Mouse (Mus musculus) forebrain, embryonic 10.5 days (tissue): ENCODE measurements around the gene Inpp1. TPM values are rescaled to one million over a fixed set of nuclear protein-coding genes. Genes with fewer than 3 reads are reported as not detected.

Experiments used
- DNase-seq: peaks from one replicate; pipeline ENCODE4 v3.0.0-alpha.2; 2017; ENCODE audit warnings: low spot score; ENCODE audit errors: extremely low spot score
- H3K27ac ChIP-seq: fragments of 300-500 bp; sonication (generic); 2 replicates; pipeline ENCODE4 v1.5.1; 2016; ENCODE audit warnings: mild to moderate bottlenecking
- H3K27me3 ChIP-seq: fragments of 300-500 bp; sonication (generic); 2 replicates; pipeline ENCODE4 v1.6.1; 2016; ENCODE audit warnings: mild to moderate bottlenecking; ENCODE audit not compliant: poor library complexity, severe bottlenecking
- H3K36me3 ChIP-seq: fragments of 300-500 bp; sonication (generic); replicated peaks from 2 replicates; pipeline ENCODE4 v1.6.1; 2016; ENCODE audit warnings: mild to moderate bottlenecking, moderate library complexity
- H3K4me1 ChIP-seq: fragments of 300-500 bp; sonication (generic); 2 replicates; pipeline ENCODE4 v1.6.1; 2016
- H3K4me3 ChIP-seq: fragments of 300-500 bp; sonication (generic); 2 replicates; pipeline ENCODE4 v1.5.1; 2016; ENCODE audit warnings: mild to moderate bottlenecking, moderate library complexity
- H3K9me3 ChIP-seq: fragments of 300-500 bp; sonication (generic); 2 replicates; pipeline ENCODE4 v1.6.1; 2016; ENCODE audit warnings: mild to moderate bottlenecking, moderate library complexity
- WGBS: fragments of 180-500 bp; shearing (Covaris S2); methylation state at CpG from one replicate; pipeline ENCODE4 v1.1.7; 2016; 5-methylcytosine and 5-hydroxymethylcytosine counted together
- polyA plus RNA-seq: library from polyadenylated mRNA; unstranded; fragments of >200 nt; fragmentation: Nextera tagmentation; extraction: Ambion mirVana; gene quantifications from 2 replicates; pipeline ENCODE4 v1.2.1, GENCODE M21; 2016

Inpp1 gene
- polyA plus RNA-seq, 1 experiment from 2014 or later = 12.3 TPM

DNA sequence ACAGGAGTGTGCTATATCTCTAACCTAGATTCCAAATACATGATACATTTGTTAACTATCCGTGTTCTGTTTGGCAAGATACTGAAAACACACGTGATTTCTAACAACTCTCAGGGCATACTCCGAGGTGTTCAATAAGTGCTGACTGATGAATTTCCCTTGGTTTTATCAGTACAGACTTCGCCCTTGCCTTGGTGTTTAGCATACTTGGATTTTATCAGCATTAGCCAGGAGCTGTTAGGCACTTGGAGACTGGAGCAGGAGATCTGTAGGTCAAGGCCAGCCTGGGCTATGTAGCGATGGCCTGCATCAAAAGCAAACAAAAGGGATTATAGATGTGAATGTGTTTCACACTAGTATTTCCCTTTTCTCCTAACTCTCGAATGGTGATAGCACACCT, 9.0 kb downstream of the Inpp1 start:
- H3K27ac ChIP-seq = no peak overlapping the region
- 93% methylated on average over 6 of the region's 6 CpGs for WGBS

DNA sequence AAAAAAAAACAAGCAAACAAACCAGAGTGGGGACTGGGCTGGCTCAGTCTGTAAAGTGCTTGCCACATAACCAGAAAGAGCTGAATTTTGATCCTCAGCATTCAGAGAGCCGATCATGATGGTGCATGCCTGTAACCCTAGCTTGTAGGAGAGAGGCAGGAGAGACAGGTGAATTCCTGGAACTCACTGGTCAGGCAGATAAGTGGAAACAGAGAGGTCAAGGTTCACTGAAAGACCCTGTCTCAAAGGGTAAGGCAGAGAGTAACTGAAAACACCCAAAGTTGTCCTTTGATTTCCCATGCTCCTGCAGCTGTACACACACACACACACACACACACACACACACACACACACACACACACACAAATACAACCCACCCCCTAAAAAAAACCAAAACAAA, 12.4 kb downstream of the Inpp1 start:
- Histone ChIP-seq H3K4me3 (no peak overlapping the region), H3K27me3 (no peaks in the 10 kb centered on the region), H3K36me3 (no peaks in the 10 kb centered on the region), H3K4me1 (0 out of 2 replicates have a peak, but pooled peaks cover 6% of the 10 kb centered on the region), H3K9me3 (no peaks in the 10 kb centered on the region), H3K27ac (no peak overlapping the region)
- no peak for DNase-seq
- 69% methylated on average over 1 of the region's 1 CpGs for WGBS

More for the DNA sequence above, 9.0 kb downstream of the Inpp1 start:
- Histone ChIP-seq H3K4me3 (no peak overlapping the region), H3K9me3 (no peaks in the 10 kb centered on the region), H3K4me1 (no peaks in the 10 kb centered on the region), H3K27me3 (no peaks in the 10 kb centered on the region), H3K36me3 (no peaks in the 10 kb centered on the region)
- DNase-seq = no peak

DNA sequence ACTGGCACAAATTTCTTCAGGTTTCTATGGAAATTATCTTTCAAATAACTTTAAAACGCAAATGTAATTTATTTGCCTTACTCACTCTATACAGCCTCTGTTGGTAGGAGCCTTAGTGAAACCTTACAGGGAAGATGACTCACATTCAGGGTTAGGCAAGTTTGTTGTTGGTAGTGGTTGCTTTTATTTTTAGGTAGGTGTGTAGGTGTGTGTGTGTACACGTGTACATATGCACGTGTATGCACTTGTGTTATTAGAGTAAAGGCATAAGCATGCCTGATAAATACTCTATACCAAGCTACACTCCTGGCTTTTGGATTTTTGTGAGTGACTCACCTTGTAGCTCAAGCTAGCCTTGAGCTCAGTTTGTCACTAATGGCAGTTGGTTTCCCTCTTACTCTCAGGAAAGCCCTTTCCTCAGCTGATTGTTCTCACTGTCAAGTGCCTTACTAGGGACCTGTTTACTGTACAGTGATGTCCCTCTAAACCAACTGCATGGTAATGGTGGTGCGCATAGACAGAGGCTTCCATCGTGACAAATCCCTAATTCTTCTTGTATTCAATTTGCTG, 15.0 kb downstream of the Inpp1 start:
- Histone ChIP-seq H3K9me3 (no peaks in the 10 kb centered on the region), H3K27me3 (no peaks in the 10 kb centered on the region), H3K4me3 (no peak overlapping the region), H3K36me3 (no peaks in the 10 kb centered on the region), H3K4me1 (0 out of 2 replicates have a peak, but pooled peaks cover 6% of the 10 kb centered on the region), H3K27ac (no peak overlapping the region)
- no peak for DNase-seq
- 91% methylated on average over 5 of the region's 5 CpGs for WGBS

DNA sequence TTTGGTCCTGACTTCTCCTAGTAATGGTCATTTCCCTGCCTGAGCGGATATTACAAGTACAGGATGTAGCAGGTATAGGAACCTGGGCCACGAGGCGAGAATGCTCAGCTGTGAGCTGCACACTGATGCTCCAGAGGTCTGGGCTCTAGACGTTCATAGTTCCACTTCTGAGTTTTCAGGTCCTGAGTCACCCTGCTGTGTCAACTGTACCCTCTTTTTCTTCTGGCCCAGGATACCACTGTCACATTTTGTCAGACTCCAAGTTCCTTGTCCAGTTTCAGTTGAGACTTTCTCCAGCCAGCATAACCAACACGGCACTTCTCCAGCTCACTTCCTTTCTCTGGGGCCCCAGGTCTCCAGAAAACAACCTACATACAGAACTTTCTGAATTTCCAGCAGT, 15.8 kb downstream of the Inpp1 start:
- Histone ChIP-seq H3K36me3 (no peaks in the 10 kb centered on the region), H3K4me3 (no peak overlapping the region), H3K9me3 (no peaks in the 10 kb centered on the region), H3K4me1 (0 out of 2 replicates have a peak, but pooled peaks cover 6% of the 10 kb centered on the region), H3K27me3 (no peaks in the 10 kb centered on the region), H3K27ac (no peak overlapping the region)
- WGBS = 92% methylated on average over 5 of the region's 5 CpGs
- DNase-seq = no peak

DNA sequence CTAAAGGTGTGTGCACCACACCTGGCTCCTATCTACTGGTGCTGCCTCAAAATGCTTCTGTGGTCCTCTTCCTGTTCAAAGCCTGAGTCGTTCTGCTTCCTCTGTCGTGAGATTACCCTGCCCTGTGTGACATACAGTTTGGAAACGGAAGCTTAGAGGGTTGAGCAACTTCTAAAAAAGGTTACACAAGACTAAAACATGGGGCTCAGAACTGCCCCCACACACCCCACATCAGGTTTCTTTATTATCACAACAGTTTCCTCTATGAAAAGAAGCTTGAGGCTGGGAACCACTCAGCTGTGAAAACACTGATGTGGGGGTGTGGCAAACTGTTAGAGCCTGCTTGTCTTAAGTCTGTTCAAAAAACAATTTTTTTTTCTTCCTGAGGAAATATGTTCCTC, 17.1 kb downstream of the Inpp1 start:
- WGBS = 76% methylated on average over 3 of the region's 3 CpGs
- Histone ChIP-seq H3K9me3 (no peaks in the 10 kb centered on the region), H3K27ac (no peak overlapping the region), H3K4me3 (no peak overlapping the region), H3K27me3 (no peaks in the 10 kb centered on the region), H3K4me1 (0 out of 2 replicates have a peak, but pooled peaks cover 6% of the 10 kb centered on the region), H3K36me3 (no peaks in the 10 kb centered on the region)
- no peak for DNase-seq

DNA sequence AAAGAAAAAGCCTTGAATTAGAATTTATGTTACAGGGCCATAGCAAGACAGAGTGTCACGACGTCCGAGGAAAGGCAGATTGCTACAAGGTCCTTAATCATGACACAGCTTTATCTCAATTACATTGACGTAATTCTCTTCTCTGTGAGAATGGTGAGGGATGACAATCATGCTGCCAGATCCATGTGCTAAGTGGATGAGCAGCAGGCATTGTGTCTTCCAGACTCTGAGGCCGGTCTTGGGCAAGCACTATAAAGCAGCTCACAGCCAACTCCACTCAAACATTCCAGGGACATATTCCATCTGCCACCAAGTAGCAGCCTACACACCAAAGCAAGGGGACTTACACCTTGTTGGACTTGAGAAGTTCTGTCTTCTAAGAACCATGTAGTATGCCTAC, 17.7 kb downstream of the Inpp1 start:
- WGBS = 93% methylated on average over 5 of the region's 5 CpGs
- no peak for DNase-seq
- no peak overlapping the region for H3K27ac ChIP-seq

DNA sequence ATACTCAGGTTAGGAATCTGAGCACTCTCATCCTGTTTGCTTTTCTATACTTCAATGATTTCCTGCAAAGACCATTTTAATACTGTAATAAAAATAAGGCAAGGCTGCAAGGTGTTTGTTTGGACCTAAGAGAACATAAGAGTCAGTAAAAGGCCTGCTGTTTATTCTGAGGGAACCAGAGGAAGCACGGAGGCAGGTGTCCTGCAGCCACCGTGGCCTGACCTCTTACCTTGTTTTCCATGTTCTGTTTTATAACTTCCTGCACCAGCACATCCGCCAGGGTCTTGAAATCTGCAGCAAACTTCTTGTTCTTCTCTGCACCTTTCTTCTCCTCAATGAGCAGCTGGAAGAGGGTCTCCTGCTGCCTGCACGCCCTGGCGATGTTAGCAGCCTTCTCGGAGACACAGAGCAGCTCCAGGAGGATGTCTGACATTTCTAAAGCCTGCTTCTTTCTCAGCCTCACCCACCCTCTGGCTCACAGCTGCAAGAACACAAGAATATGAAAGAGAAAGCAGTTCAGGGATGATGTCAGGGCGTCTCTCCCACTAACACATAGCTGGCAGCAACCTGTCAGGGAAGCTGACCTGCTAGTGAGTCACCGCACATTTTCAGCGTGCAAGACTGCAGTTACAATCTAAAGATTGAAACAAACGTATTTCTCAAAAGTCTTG, 18.3 kb downstream of the Inpp1 start:
- Histone ChIP-seq H3K27me3 (no peaks in the 10 kb centered on the region), H3K4me3 (no peak overlapping the region), H3K36me3 (0 out of 2 replicates have a peak, but pooled peaks cover 3% of the 10 kb centered on the region), H3K9me3 (no peaks in the 10 kb centered on the region), H3K4me1 (0 out of 2 replicates have a peak, but pooled peaks cover 6% of the 10 kb centered on the region), H3K27ac (no peak overlapping the region)
- no peak for DNase-seq
- 90% methylated on average over 10 of the region's 10 CpGs for WGBS

More for the DNA sequence above, 17.7 kb downstream of the Inpp1 start:
- Histone ChIP-seq H3K36me3 (no peaks in the 10 kb centered on the region), H3K4me3 (no peak overlapping the region), H3K27me3 (no peaks in the 10 kb centered on the region), H3K9me3 (no peaks in the 10 kb centered on the region), H3K4me1 (0 out of 2 replicates have a peak, but pooled peaks cover 6% of the 10 kb centered on the region)

DNA sequence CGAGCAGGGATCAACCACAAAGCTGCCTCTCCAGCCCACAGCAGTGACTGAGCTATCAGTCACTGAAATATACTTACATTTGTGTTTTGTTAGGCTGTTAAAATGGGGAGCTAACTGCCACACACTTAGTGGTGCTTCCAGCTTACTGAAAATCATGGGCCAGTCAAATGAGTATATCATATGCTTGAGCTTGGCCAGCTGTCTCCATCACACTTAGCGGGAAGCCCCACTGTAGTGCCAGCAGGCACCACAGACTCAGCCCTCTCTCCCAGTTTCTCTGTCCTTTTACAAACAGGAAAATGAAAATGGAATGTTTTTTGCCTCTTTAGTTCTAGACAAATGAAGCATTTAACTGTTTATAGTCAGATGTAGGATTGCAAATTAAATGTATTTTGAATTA, 21.6 kb downstream of the Inpp1 start:
- no peak overlapping the region for H3K4me3 ChIP-seq
- H3K4me1 ChIP-seq = 0 out of 2 replicates have a peak, but pooled peaks cover 6% of the 10 kb centered on the region
- H3K36me3 ChIP-seq = 0 out of 2 replicates have a peak, but pooled peaks cover 3% of the 10 kb centered on the region
- 94% methylated on average over 2 of the region's 2 CpGs for WGBS
- no peaks in the 10 kb centered on the region for H3K27me3 ChIP-seq
- no peak overlapping the region for H3K27ac ChIP-seq
- no peak for DNase-seq
- no peaks in the 10 kb centered on the region for H3K9me3 ChIP-seq

DNA sequence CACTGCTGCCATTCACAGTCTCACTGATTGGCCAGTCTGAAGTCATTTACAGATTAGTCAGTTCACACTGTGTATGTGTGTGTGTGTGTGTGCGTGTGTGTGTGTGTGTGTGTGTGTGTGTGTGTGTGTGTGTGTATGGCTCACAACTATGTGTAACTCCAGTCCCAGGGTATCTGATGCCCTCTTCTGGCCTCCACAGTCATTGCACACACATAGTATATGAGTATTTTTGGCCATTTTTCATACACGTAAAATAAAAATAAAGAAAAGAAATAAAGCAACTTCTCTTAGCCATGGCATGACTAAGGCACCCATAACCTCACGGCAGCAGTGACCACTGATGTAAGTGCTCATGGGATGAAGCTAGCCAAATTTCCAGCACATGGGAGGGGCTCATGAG, 23.8 kb downstream of the Inpp1 start:
- Histone ChIP-seq H3K4me1 (no peaks in the 10 kb centered on the region), H3K27me3 (no peaks in the 10 kb centered on the region), H3K4me3 (no peak overlapping the region), H3K9me3 (no peaks in the 10 kb centered on the region), H3K36me3 (peaks cover 8% of the 10 kb centered on the region; the same call in 1 of the 2 replicates), H3K27ac (no peak overlapping the region)
- DNase-seq = no peak
- WGBS = 88% methylated on average over 3 of the region's 3 CpGs

DNA sequence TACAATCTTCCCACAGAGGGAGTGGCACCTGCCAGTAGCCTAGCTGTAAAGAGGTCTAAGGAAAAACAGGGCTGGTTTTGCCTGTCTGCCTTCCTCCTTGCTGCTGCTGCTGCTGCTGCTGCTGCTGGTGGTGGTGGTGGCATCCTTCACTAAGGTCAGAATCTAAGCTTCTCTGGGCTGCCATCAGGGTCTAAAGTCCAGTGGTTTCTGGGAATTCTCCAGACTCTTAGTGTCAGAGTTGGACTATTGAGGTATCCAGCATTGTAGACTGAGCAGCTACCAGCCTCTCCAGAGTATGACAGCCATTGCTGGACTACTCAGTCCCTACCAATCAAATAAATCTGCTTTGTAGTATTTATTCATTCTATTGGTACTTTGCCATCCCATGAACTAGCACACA, 24.8 kb downstream of the Inpp1 start:
- Histone ChIP-seq H3K27me3 (no peaks in the 10 kb centered on the region), H3K36me3 (peaks cover 8% of the 10 kb centered on the region; the same call in 1 of the 2 replicates), H3K9me3 (no peaks in the 10 kb centered on the region), H3K4me1 (no peaks in the 10 kb centered on the region), H3K4me3 (no peak overlapping the region), H3K27ac (no peak overlapping the region)
- no peak for DNase-seq

DNA sequence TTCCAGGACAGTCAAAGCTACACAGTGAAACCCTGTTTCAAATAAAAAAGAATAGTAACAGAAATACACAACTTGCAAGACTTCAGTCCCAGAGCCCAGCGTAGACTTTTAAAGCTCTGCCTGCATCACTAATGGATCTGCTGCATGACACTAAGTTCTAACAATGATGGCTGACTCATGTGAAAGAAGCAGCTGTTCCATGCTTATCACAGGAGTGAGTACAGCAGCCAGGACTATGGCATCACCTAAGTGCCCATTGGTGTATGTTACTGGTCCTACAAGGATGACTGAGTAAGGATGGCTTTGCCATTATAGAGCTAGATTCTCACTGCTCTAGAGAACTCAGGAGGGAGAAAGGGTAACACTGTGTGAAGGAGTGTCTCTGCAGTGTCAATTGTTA, 30.2 kb downstream of the Inpp1 start:
- H3K9me3 ChIP-seq = no peaks in the 10 kb centered on the region
- H3K27ac ChIP-seq = no peak overlapping the region
- H3K4me1 ChIP-seq = no peaks in the 10 kb centered on the region
- peaks cover 6% of the 10 kb centered on the region; the same call in 1 of the 2 replicates for H3K36me3 ChIP-seq
- no peak for DNase-seq
- H3K4me3 ChIP-seq = no peak overlapping the region
- WGBS = 91% methylated on average over 1 of the region's 1 CpGs
- no peaks in the 10 kb centered on the region for H3K27me3 ChIP-seq

DNA sequence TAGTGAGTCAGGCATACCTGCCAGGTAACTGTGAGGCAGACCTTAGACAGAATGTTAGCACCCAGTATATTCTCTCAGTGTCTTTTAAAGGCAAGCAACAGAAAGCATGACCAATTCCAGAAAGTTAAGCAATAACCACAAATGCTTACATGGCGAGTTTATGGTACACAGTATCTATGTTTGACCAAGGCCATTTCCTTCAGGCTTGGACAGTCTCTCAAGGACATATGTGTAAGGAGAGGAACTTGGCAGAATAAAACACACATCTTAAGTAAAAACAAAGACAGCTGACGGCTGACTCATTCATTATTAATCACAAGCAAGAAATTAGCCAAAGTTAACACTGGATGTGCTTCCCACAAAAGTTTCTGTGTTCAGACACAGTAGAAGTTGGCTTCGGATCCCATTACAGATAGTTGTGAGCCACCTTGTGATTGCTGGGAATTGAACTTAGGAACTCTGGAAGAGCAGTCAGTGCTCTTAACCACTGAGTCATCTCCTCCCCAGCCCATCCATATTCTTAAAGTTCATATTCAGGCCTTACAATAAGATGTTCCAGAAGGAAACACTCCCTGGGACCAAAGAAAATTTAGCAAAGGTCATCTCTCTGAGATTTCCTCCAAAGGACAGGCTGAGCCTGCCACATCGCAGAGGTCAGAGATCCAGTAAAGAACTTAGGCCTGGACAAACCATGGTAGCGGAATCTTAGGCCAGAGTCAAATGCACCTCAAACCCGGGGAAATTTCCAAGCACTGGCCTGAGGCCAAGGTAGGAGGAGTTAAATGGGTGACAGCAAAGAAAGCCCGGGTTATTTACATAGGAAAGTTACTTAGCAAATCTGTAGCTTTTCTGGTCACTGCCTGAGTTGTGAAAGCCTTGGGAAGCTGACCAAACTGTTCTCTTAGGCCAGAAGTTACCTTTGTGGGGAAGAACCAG, 52.0 kb downstream of the Inpp1 start:
- 81% methylated on average over 7 of the region's 7 CpGs for WGBS

More for the DNA sequence above, 52.0 kb downstream of the Inpp1 start:
- no peaks in the 10 kb centered on the region for H3K4me1 ChIP-seq
- H3K36me3 ChIP-seq = no peaks in the 10 kb centered on the region
- no peaks in the 10 kb centered on the region for H3K9me3 ChIP-seq
- no peaks in the 10 kb centered on the region for H3K27me3 ChIP-seq
- DNase-seq = no peak
- no peak overlapping the region for H3K4me3 ChIP-seq
- H3K27ac ChIP-seq = no peak overlapping the region
